Mouse (Mus musculus) gastrocnemius, postnatal 4 days (tissue): Measurements from ENCODE around the gene Kifc3. TPM values are rescaled to one million over a fixed set of nuclear protein-coding genes. Genes with fewer than 3 reads are reported as not detected.
"Not testable (repeated sequence)": the region's sequence is repeated elsewhere in the genome, so short reads cannot be mapped to it uniquely, and the experiment has no call there.

Experiments
- DNase-seq, 2 experiments: peaks; one replicate each; pipeline ENCODE4 v3.0.0; 2021 to 2022; ENCODE audit warnings: low spot score in 2 of 2, mixed read lengths in 2 of 2
- long read RNA-seq, 2 experiments: library from polyadenylated mRNA; stranded (forward); transcript quantifications; one replicate each; pipeline ENCODE4 v2.0.0; 2021
- total RNA-seq, 2 experiments: library from RNA; stranded (reverse); gene quantifications; 2 replicates each; pipeline ENCODE4 v1.2.3; 2021

Gene Kifc3
- total RNA-seq, result 10 to 100 TPM; 39.0 to 40.9 TPM
- long read RNA-seq, experiment 1, transcript Kifc3-201 (20 exons, 3,277 nt), result major isoform, 35 of 85 reads
- long read RNA-seq, experiment 1, partial matches to known transcripts, result 7 of 85 reads
- long read RNA-seq, experiment 1, other reads (novel, unspliced or antisense), result 41 of 85 reads
- long read RNA-seq, experiment 2, transcript Kifc3-201 (20 exons, 3,277 nt), result major isoform, 40 of 117 reads
- long read RNA-seq, experiment 2, partial matches to known transcripts, result 12 of 117 reads
- long read RNA-seq, experiment 2, other reads (novel, unspliced or antisense), result 64 of 117 reads

DNA sequence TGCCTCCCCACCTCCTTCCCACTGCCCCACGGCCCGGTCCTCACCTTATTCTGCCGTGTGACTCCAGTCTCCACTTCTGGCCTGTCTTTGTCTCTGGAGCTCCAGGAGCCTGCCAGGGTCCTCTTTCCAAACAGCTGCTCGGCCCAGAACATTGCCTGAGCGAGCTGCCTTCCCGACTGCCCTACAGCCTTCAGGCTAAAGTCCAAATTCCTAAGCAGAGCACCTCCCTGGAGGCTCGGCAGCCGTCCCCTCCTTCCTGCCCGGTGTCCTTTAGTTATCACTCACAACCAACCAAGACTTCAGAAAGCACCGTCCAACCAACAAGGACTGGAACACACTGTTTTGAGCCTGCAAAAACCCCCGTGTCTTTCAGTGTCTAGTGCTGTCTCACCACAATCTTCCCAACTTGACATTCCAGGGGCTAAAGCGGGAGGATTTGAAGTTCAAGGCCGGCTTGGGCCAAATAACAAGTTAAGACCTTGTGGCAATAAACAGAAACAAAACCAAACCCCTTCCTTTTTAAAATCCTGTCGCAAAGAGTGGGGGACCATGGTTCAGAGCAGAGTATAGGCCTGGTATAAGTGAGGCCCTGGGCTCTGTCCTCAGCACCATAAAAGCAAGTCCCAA is at the start of gene Kifc3:
Gene Kifc3 (minus strand): TSS at position 164 of the 627 bp plus-strand sequence.
- peak in 1 of 2 experiments; percentile 14 for DNase-seq

DNA sequence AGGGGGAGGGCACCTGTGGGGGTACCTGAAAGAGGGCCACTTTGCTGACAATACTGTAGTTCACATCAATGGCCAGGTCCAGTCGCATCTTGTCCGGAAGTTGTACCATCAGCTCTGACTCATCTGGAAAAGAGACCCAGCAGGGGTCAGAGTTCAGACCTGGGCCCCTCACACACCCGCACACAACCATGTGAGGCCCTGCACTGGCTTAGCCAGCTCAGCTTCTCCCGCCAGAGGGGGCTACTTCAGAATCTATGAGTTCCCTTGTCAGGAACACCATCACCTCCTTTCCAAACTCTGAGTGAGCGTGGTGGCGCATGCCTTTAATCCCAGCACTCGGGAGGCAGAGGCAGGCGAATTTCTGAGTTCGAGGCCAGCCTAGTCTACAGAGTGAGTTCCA is 49.4 kb upstream of the Kifc3 start:
- no peak for DNase-seq

DNA sequence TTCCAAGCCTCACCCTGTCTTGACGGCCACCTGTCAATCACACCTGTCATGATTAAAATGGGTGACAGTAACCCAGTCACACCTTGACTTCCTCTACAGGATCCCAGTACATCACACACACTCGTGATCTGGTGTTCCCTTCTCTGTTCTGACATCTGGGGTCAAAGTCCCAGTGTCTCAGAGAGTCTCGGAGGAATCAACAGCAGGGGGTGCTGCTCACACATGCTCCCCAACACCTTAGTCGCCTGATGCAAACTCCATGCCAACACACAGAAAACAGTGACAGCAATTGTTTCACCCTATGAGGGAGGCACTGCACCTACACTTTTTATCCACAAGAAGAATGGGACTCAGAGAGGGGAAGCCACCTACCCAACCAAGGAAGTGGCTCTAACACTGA is 47.2 kb upstream of the Kifc3 start:
- DNase-seq, result no peak

DNA sequence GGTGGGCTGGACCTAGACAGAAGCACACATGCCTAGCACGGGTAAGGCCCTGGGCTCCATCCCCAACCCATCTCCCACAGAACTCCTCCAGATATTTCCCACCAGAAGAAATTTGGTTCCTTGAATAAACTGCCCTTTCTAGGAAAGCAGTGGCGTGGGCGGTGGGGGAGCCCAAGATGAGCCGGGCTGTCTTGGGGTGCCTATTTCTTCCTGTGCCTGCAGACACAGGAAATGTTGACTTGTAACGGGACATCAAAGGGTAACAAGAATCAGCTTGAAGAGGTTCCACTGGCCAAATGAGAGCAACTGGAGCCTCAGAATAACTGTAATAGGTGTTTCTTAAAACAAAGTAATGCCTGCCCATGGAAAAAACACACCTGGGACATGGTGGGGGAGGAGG is 44.7 kb upstream of the Kifc3 start:
- no peak for DNase-seq

DNA sequence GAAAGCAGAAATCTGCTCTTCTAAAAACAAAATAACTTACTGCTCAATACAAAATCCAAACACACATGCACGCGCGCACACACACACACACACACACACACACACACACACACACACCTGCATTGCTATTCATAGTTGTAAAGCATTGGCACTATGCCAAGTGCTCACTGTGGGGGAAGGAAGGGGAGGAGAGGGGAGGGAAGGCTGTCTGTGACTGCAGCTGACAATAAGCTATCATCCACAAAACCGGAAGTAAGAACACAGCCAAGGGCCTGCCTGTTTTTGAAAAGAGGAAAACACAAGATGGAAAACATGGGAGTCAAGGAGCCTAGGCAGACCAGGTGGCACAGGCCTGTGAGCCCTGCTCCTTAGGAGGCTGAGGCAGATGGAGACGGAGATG is 42.6 kb upstream of the Kifc3 start:
- DNase-seq, result peak in 1 of 2 experiments; percentile 34

DNA sequence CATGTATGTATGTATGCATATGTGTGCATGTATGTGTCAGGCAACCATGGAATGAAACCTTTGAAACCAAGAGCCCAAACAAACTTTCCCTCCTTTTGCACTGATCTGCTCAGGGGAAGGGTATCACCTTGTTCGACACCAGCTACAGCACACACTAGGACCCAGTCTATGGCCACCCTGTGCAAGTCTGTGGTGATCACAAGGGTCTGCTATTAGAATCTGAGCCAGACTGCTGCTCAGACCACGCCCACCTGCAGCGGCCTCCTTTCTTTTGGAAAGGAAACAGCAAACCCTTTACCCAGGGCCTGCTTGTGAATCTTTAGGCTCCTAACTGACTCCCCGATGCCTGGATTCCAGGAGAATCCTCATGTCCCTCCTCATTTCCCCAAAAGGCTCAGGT is 41.2 kb upstream of the Kifc3 start:
- DNase-seq, result no peak

DNA sequence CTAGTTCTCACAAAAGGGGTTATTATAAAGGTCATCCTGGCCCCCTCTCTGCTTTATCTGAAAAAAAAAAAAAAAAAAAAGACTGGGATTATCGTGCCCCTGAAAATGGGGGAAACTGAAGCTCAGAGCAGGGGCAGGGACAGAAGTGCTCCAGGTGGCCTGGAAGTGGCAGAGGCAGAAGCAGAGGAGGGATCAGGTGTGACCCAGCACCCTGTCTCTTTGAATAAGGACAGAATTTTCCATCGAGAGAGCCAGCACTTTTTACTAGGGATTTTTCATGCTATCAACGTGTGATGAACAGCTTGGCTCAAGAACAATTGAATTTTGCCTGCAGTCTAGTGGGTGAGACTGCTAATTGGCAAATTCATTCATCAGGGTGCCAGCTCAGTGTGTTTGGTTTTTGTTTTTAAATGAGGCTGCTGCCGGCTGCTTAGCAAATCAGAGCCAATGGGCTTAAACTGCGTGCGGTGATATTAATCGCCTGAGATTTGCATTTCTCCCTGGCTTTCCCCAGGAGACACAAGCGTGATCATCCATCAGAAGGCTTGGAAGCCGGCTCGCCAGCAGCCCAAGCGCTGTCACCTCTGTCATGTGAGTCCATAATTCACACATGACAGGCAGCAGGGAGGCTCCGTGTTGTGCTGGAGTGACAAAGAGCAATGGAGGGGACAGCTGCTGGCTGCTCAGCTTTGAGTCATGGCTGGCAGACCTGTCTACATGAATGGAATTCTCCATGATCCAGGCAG is 40.4 kb upstream of the Kifc3 start:
- peak in 1 of 2 experiments; percentile 26 for DNase-seq

DNA sequence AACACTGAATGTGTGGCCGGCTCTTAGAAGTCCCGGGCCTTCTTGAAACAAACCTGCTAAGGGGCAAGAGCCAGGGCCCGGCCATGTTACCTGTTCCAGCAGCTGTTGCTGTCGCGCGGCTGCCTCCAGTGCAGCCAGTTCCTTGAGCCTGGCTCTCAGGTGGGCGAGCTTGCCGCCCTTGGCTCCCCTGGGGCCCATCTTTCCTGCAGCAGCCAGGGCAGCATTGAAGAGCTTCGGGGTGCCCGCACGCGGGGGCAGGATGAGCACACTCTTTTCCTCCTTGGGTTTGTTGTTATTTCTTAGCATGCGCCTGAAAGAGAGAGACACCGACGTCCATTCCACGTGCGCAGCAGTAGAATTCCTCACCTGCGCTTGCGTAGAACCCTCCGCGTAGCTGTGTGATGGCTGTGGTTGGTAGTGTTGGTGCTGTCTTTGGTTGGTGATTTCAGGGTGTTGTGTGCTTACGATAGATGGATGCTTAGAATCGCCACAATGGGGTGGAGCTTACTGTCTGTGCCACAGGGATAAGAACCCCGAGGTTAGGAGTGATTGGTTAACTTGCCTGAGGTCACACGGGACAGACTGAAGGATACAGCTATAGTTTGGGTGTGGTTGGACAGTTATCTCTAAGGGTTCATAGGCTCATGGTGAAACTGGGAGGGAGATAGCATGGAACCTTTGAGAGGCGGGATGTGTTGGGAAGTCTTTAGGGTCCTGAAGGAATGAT is 39.6 kb upstream of the Kifc3 start:
- no peak for DNase-seq

DNA sequence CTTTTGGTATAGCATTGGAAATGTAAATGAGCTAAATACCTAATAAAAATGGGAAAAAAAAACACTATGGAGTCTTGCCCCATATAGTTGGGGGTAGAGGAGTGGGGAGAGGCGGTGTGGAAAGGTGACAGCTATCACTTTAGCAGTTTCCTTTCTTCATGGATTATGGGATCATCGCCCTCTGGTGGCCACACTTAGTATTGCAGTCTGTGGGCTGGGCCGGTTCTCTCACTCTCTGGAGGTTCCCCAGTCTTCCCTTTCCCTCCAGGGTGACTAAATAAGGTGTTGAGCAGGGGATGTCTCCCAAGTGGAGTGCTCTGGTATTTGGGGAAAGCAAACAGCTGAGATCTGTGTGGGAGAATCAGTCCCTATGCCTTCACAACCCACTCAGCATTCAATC is 33.1 kb upstream of the Kifc3 start:
- DNase-seq, result peak; percentile 52 to 66

DNA sequence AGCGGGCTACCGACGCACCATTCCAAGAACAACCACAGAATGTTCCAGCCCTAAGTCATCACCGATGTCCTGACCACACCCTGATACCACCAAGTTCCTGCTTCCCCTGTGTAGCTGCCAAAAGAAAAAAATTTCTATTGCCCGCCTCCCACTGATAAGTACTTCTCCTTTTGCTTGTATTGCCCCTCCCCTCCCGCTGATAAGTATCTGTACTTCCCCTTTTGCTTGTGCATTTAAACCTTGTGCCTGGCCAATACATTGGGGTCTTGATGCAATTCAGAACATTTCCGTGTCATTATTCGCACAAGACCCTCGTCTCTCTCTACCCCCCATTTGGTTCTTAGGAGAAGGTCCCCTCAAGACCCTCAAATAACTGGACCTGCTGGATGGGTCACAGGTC is 27.5 kb upstream of the Kifc3 start:
- DNase-seq, result not testable (repeated sequence)

DNA sequence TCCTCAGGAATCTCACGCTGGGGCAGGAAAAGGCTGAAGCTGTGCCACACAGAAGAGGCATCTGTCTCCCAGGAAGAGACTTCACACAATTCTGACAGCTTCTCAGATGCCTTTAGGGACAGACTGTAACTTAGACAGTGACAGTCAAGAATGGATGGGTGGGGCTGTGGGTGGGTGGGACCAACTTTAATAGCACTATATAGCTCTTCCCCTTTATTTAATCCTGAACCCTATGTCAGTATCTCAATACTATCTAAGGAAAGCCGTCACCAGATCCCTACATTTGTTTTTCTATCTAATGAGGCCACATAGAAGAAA is 24.5 kb upstream of the Kifc3 start:
- no peak for DNase-seq

DNA sequence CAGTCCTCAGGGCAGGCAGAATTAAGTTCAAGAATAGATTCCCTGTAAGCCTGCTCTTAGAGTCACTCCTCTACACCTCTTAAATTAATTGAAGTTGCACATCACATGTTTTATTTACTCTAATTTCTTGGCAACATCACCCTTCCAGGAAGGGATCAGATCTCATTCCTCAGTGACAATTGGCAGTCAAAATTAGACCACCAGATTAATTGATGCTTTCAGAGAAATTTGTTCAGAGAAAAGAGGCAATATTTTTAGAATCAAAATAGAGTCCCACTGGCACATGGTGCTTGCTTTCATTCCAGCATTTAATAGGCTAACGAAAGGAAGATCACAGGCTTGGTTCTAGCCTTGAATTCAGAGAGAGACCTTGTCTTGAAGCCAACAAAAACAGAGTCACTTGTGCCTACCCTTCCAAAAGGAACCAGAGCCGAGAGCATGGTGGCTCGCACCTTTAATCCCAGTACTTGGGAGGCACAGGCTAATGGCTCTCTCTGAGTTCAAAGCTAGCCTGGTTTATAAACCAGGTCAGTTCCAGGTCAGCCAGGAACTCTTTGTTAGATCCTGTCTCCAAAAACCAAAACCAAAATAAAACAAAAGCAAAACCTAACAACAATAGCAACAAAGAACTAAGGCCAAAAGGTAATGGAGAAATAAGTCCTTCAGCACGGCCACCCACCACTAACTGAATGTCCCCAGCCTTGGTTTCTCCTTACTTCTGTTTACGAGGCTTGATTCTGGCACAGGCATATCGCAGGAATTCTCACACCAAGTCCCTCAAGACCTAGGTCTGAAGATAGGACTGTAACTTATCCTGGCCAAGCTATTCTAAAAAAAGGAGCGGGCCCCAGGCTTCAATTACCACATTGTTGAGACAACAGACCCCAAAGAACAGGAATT is 23.9 kb upstream of the Kifc3 start:
- DNase-seq, result no peak

DNA sequence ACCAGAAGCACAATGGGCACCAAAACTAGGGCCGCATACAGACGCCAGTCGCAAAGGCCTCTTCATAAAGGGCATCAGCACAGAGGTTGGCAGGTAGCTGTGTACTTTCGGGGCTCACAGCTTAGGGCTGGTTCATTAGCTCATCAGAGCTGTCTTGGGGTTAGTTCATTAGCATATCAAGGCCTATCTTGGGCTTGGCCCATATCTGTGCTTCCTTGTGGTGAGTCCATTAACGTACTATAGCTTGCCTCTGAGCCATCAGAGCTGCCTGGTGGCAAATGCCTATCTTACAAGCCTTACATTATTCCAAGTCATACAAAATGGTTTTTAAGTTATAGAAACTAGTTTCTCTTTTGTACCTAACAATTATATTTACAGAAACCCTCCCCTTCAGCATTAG is 21.4 kb upstream of the Kifc3 start:
- DNase-seq, result no peak

DNA sequence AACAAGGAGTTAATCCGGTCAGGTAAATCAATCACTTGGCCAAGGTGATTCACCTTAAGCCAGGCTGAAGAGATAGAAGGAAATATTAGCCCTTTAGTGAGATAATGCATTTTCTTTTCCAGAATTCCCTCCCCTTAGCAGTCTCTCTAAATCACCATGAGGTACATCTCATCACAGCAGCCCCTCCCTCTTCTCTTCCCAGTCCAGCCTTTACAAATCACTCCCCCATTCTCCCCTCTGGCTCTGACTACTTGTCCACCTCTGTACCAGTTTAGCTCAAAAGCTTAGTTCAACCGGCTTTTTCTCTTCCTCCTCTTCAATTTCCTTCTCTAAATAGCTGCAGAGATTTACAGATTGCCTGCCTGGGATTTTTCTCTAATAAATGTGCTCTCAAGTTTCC is 18.4 kb upstream of the Kifc3 start:
- no peak for DNase-seq

DNA sequence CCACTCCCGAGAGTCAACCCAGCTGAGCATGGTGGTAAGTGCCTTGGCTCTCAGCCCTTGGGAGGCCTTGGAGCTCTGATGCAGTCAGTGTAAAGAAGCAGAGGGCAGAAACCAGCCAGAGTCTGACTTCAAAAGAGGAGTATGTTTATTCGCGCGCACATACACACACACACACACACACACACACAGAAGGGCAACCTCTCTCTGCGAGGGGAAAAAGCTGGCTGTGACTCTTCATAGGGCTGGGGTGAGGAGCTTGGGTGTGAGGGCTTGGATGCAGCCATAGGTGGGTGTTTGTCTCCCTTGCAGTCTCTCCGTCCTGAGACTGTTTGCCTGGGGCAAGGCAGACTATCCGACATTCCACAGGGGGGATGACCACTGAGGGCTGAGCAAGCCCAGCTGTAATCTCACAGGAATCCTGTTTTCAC is 18.0 kb upstream of the Kifc3 start:
- no peak for DNase-seq

DNA sequence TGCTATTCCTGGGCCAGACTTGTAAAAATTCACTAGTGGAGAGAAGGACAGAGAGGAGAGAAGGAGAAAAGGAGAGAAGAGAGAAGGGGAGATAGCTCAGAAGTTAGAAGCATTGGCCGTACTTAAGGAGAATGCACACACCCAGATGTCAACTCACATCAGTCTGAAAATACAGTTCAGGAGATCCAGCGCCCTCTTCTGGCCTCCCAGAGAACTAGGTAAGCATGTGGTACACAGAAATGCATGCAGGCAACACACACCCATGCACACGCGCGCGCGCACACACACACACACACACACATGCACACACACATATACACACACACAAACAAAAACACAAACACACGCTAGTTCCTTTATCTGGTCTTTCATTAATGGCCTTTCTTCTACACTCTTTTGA is 17.0 kb upstream of the Kifc3 start:
- DNase-seq, result no peak

DNA sequence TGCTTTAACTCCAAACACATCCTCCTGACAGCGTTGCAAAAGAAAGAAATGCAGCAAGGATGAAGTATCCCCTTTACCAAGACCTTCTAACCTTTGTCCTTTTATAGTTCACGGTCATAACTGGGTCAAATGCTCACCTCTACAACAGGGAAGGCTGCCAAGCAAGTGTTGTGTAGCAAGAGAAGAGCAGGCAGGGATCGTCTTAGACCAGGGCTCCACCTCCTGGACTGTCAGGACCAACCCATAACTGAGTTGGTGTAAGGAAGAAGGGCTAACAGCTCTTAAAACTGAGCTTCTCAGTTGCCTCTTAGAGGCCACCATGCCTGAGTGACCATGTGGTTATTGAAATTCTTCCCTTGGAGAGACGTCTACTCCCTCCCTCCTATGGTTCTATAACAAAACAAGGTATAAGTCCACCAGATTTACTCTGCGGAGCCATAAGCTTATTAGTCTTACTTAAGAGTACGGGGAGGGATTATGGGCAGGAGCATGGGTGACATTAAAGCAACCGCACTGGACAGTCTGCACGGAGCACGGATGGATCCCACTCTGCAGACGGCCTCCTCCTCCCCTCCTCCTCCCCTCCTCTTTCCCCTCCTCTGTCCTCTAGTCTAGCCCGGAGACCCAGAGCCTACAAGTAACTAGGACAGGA is 13.2 kb upstream of the Kifc3 start:
- DNase-seq, result no peak

DNA sequence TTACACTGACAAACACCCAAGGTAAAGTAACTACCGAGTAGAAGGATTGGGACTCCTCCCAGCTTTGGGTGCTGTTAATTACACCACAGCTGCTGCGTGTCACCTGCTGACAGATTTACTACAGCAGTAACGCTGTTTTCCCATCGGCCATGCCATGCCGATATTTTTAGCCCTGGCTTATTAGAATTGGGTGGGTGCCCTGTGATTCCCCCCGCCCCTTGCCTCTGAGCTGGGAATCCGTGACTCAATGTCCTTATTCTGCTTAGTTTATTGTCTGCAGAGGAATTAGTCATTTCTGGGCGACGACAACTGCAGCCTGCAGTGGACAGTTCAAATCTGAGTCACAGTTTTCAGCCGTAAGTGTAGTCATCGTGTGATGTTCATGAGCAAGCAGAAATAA is 7.3 kb upstream of the Kifc3 start:
- DNase-seq, result peak in 1 of 2 experiments; percentile 23

DNA sequence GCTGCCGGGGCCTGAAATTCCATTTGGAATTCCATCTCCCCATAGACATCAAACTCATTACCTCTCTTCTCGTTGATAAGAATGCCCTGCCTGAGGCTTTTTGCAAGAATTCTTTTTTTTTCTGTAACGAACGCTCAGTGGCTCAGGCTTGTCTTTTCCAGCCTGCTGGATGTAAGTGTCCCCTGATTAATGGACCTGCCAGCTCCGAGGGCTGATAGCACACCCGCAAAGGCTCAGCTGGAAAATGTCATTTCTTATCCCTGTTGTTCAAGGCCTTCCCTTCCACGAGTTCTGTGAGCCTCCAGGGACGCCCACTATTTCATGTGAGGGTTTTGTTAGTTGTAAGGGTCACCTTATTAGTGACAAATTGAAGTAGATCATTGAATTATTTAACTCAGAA is 3.3 kb upstream of the Kifc3 start:
- no peak for DNase-seq

DNA sequence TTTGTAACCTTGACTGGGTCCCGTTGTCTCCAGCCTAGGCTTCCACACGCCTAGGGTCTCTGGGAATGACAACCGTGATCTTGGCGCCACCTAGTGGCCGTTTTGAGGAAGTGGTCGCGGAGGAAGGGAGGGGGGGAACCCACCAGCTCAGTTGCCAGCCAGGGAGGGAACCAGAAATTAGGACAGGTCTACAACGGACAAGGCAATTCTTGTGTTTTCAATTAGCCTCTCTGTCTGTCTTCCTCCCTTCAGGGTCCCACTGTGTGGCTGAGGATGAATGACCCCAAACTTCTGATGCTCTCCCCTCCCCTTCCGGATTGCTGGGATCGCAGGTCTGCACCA is 1.4 kb upstream of the Kifc3 start:
- DNase-seq, result peak; percentile 63 to 67
